Mouse (Mus musculus) kidney, adult 2 months (tissue): ENCODE data around the gene Map4k2.

Experiments
- CTCF ChIP-seq: fragments of 200-500 bp; conservative IDR thresholded peaks from 2 replicates; pipeline ENCODE4 v1.5.1; 2011; ENCODE audit warnings: low read depth, mild to moderate bottlenecking, control low read depth, low read length, moderate library complexity, mixed read lengths; ENCODE audit not compliant: insufficient read depth, insufficient read length
- POLR2A ChIP-seq: fragments of 200-500 bp; IDR thresholded peaks from one replicate; pipeline ENCODE4 v1.6.1; 2011; ENCODE audit warnings: low read depth, low read length, control low read depth

GRCm38 (mm10) chr19:6333761-6334595, 7.0 kb upstream of the Map4k2 start:
- TF ChIP-seq CTCF (no peak), POLR2A (no peak)
